Mouse (Mus musculus) heart, embryonic 12.5 days (tissue): ENCODE data around the gene Gpatch2. TPM values are rescaled to one million over a fixed set of nuclear protein-coding genes. Genes with fewer than 3 reads are reported as not detected.
A peak's percentile ranks its signal among the peaks of the same experiment; 100 is the strongest.

ENCODE experiments used
- ATAC-seq: fragments of 200-750 bp; cut with Nextera tagmentation; 2 replicates; pipeline ENCODE4 v1.8.0; 2017; ENCODE audit warnings: moderate TSS enrichment, moderate library complexity; ENCODE audit not compliant: insufficient number of reproducible peaks, low FRiP score
- H3K27ac ChIP-seq: fragments of 300-500 bp; sonication (generic); 2 replicates; pipeline ENCODE4 v1.5.1; 2016; ENCODE audit warnings: mild to moderate bottlenecking, moderate library complexity; ENCODE audit not compliant: poor library complexity, severe bottlenecking
- H3K27me3 ChIP-seq: fragments of 300-500 bp; sonication (generic); replicated peaks from 2 replicates; pipeline ENCODE4 v1.6.1; 2016; ENCODE audit warnings: mild to moderate bottlenecking, moderate library complexity
- H3K36me3 ChIP-seq: fragments of 300-500 bp; sonication (generic); 2 replicates; pipeline ENCODE4 v1.6.1; 2016; ENCODE audit warnings: mild to moderate bottlenecking, moderate library complexity
- H3K4me1 ChIP-seq: fragments of 300-500 bp; sonication (generic); replicated peaks from 2 replicates; pipeline ENCODE4 v1.6.1; 2016; ENCODE audit warnings: mild to moderate bottlenecking
- H3K4me2 ChIP-seq: fragments of 300-500 bp; sonication (generic); 2 replicates; pipeline ENCODE4 v1.6.1; 2016; ENCODE audit warnings: mild to moderate bottlenecking, moderate library complexity
- H3K4me3 ChIP-seq: fragments of 300-500 bp; sonication (generic); 2 replicates; pipeline ENCODE4 v1.5.1; 2016; ENCODE audit warnings: mild to moderate bottlenecking
- H3K9ac ChIP-seq: fragments of 300-500 bp; sonication (generic); 2 replicates; pipeline ENCODE4 v1.6.1; 2016; ENCODE audit warnings: mild to moderate bottlenecking, moderate library complexity
- H3K9me3 ChIP-seq: fragments of 300-500 bp; sonication (generic); replicated peaks from 2 replicates; pipeline ENCODE4 v1.6.1; 2016; ENCODE audit warnings: mild to moderate bottlenecking, moderate library complexity
- WGBS: fragments of 180-500 bp; shearing (Covaris S2); methylation state at CpG from one replicate; pipeline ENCODE4 v1.1.7; 2016; 5-methylcytosine and 5-hydroxymethylcytosine counted together
- polyA plus RNA-seq: library from polyadenylated mRNA; unstranded; fragments of >200 nt; fragmentation: Nextera tagmentation; extraction: Ambion mirVana; gene quantifications from 2 replicates; pipeline ENCODE4 v1.2.1, GENCODE M21; 2016

Gpatch2 gene
- polyA plus RNA-seq, 1 experiment from 2014 or later = 16.7 TPM

- Histone ChIP-seq H3K9me3 (no peaks in the 10 kb centered on the region), H3K4me1 (peaks cover 20% of the 10 kb centered on the region), H3K4me2 (no peak overlapping the region), H3K36me3 (no peaks in the 10 kb centered on the region), H3K27ac (no peak overlapping the region), H3K4me3 (no peak overlapping the region), H3K27me3 (no peaks in the 10 kb centered on the region), H3K9ac (no peak overlapping the region)
- ATAC-seq = no peak
- 91% methylated on average over 3 of the region's 3 CpGs for WGBS
Measured at GRCm38 (mm10) chr1:187286924-187287323, 71.6 kb downstream of the Gpatch2 start.

- H3K9me3 ChIP-seq = no peaks in the 10 kb centered on the region
- no peaks in the 10 kb centered on the region for H3K36me3 ChIP-seq
- H3K27ac ChIP-seq = no peak overlapping the region
- no peak overlapping the region for H3K4me3 ChIP-seq
- H3K4me2 ChIP-seq = no peak overlapping the region
- peak; percentile 33; the same call in 1 of the 2 replicates for ATAC-seq
- no peak overlapping the region for H3K9ac ChIP-seq
- no peaks in the 10 kb centered on the region for H3K27me3 ChIP-seq
- WGBS = 84% methylated on average over 7 of the region's 7 CpGs
- peaks cover 22% of the 10 kb centered on the region for H3K4me1 ChIP-seq
Measured at GRCm38 (mm10) chr1:187290186-187290585, 74.9 kb downstream of the Gpatch2 start.

- WGBS = 82% methylated on average over 10 of the region's 10 CpGs
- Histone ChIP-seq H3K27me3 (no peaks in the 10 kb centered on the region), H3K4me3 (no peak overlapping the region), H3K27ac (no peak overlapping the region), H3K9ac (no peak overlapping the region), H3K9me3 (no peaks in the 10 kb centered on the region), H3K4me1 (peaks cover 22% of the 10 kb centered on the region), H3K4me2 (no peak overlapping the region), H3K36me3 (no peaks in the 10 kb centered on the region)
- ATAC-seq = no peak
Measured at GRCm38 (mm10) chr1:187291480-187292394, 76.4 kb downstream of the Gpatch2 start.

DNA sequence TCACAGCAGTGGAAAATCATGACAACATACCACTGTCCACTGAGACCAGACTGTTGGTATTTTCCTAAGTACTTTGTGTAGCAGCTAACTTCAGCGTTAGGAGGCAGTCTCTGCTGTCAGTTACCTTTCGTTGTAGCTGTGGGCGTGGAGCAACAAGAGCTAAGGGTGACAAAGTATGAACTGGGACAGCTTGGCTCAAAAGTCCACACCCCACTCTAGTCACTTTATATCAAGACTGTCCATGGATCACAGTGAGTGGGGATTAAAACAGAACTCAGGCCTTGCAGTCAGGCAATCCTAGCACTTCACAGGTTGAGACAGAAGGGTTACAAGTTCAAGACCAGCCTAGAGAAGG lies 77.1 kb downstream of the Gpatch2 start:
- Histone ChIP-seq H3K36me3 (no peaks in the 10 kb centered on the region), H3K4me2 (no peak overlapping the region), H3K4me3 (no peak overlapping the region), H3K9me3 (no peaks in the 10 kb centered on the region), H3K27me3 (no peaks in the 10 kb centered on the region), H3K27ac (no peak overlapping the region), H3K9ac (no peak overlapping the region), H3K4me1 (peaks cover 22% of the 10 kb centered on the region)
- ATAC-seq = no peak
- WGBS = 86% methylated on average over 3 of the region's 3 CpGs

- Histone ChIP-seq H3K4me1 (peaks cover 22% of the 10 kb centered on the region), H3K4me2 (no peak overlapping the region), H3K9ac (no peak overlapping the region), H3K27ac (no peak overlapping the region), H3K9me3 (no peaks in the 10 kb centered on the region), H3K4me3 (no peak overlapping the region), H3K36me3 (no peaks in the 10 kb centered on the region), H3K27me3 (no peaks in the 10 kb centered on the region)
- ATAC-seq = no peak
- WGBS = 73% methylated on average over 3 of the region's 3 CpGs
Measured at GRCm38 (mm10) chr1:187293233-187293632, 77.9 kb downstream of the Gpatch2 start.

DNA sequence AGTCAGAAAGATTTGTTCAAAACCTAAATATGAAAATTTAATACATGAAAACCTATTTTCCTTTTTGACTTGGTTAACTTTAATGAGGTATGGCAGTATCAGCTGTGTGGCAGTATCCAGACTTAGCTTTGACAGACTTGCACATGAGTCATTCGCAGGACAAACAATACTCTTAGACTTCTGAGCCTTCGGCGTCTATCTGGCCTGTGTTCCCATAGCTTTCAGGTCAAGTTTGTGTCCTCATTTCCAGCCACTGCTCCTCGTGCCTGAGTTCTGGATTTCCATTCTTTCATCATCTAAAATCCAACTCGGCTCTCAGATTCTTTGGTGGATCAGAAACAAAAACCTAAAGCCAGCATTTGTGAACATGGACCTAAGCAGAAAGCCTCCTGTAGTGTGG lies 79.2 kb downstream of the Gpatch2 start:
- Histone ChIP-seq H3K9ac (no peak overlapping the region), H3K4me3 (no peak overlapping the region)
- 59% methylated on average over 5 of the region's 5 CpGs for WGBS

GRCm38 (mm10) chr1:187295038-187295559 lies 79.8 kb downstream of the Gpatch2 start:
- H3K27me3 ChIP-seq = no peaks in the 10 kb centered on the region
- no peaks in the 10 kb centered on the region for H3K36me3 ChIP-seq
- H3K4me2 ChIP-seq = no peak overlapping the region
- H3K9ac ChIP-seq = no peak overlapping the region
- WGBS = 89% methylated on average over 6 of the region's 6 CpGs
- ATAC-seq = no peak
- no peak overlapping the region for H3K27ac ChIP-seq
- no peaks in the 10 kb centered on the region for H3K9me3 ChIP-seq
- no peak overlapping the region for H3K4me3 ChIP-seq
- peaks cover 22% of the 10 kb centered on the region for H3K4me1 ChIP-seq

More for the DNA sequence above, 79.2 kb downstream of the Gpatch2 start:
- no peak for ATAC-seq
- Histone ChIP-seq H3K36me3 (no peaks in the 10 kb centered on the region), H3K9me3 (no peaks in the 10 kb centered on the region), H3K4me1 (peaks cover 22% of the 10 kb centered on the region), H3K27me3 (no peaks in the 10 kb centered on the region), H3K4me2 (no peak overlapping the region), H3K27ac (no peak overlapping the region)

DNA sequence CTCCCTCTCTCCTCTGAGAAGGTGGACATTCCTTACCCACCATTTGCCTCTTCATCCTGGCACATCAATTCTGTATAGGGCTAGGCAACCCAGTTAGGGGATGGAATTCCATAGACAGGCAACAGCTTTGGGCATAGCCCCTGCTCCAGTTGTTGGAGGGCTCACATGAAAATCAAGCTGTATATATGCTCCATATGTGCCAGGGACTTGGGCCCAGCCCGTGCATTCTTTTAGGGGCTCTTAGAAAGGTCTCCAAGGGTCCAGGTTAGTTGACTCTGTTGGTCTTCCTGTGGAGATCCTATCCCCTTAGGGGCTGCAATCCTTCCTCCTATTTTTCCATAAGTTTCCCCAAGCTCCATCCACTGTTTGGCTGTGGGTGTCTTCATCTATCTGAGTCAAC lies 80.4 kb downstream of the Gpatch2 start:
- Histone ChIP-seq H3K4me3 (no peak overlapping the region), H3K4me2 (no peak overlapping the region), H3K36me3 (no peaks in the 10 kb centered on the region), H3K9ac (no peak overlapping the region), H3K27me3 (no peaks in the 10 kb centered on the region), H3K27ac (no peak overlapping the region), H3K4me1 (peaks cover 22% of the 10 kb centered on the region), H3K9me3 (no peaks in the 10 kb centered on the region)
- WGBS = 72% methylated on average over 1 of the region's 1 CpGs
- no peak for ATAC-seq

GRCm38 (mm10) chr1:187299236-187299635 lies 83.9 kb downstream of the Gpatch2 start:
- 85% methylated on average over 4 of the region's 4 CpGs for WGBS
- no peak overlapping the region for H3K4me3 ChIP-seq
- H3K4me1 ChIP-seq = peaks cover 13% of the 10 kb centered on the region
- no peak overlapping the region for H3K27ac ChIP-seq
- no peaks in the 10 kb centered on the region for H3K9me3 ChIP-seq
- H3K4me2 ChIP-seq = no peak overlapping the region
- no peak for ATAC-seq
- H3K9ac ChIP-seq = no peak overlapping the region
- no peaks in the 10 kb centered on the region for H3K27me3 ChIP-seq
- H3K36me3 ChIP-seq = no peaks in the 10 kb centered on the region

DNA sequence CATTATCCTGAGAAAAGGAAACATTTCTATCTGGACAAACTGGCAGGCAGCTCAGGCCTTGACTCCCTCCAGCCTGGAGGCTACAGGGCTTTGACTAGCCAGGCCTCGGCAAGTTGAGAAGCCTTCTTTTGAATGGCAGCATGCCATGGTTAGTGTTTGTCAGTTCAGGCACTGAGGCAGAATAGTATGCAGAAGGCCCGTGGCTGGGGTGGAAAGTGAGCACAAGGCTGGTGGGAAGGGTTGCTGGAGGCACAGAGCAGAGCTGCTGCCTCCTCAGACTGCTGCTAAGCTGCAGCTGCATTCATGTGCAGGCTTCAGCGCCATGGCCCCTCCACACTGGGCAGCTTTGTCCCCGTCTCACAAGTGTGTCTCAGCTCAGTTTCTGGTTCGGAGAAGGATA lies 85.3 kb downstream of the Gpatch2 start:
- no peaks in the 10 kb centered on the region for H3K36me3 ChIP-seq
- no peak overlapping the region for H3K4me3 ChIP-seq
- WGBS = 54% methylated on average over 5 of the region's 5 CpGs
- H3K27me3 ChIP-seq = no peaks in the 10 kb centered on the region
- H3K9ac ChIP-seq = no peak overlapping the region
- peaks cover 5% of the 10 kb centered on the region for H3K4me1 ChIP-seq
- no peaks in the 10 kb centered on the region for H3K9me3 ChIP-seq
- H3K4me2 ChIP-seq = no peak overlapping the region
- no peak for ATAC-seq
- H3K27ac ChIP-seq = no peak overlapping the region

DNA sequence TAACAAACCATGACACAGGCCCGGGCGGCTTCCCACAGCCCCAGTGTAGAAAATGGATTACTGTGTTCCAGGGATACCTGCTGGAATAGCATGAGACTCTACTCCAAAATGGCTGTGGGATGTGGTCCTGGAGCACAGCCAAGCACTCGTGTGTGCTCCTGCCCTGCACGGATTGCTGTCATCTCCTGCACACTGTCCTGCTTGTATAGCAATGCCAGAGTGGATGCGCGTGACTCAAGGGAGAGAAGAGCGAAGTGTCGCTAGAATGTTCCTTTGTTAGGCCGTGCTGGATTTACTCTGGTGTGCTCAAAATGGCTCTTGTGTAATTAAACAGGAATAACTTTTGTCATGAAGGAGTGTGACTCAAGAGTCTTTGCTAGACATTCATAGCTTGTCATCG lies 87.9 kb downstream of the Gpatch2 start:
- no peaks in the 10 kb centered on the region for H3K36me3 ChIP-seq
- H3K9ac ChIP-seq = no peak overlapping the region
- no peaks in the 10 kb centered on the region for H3K9me3 ChIP-seq
- H3K27me3 ChIP-seq = no peaks in the 10 kb centered on the region
- no peak overlapping the region for H3K4me2 ChIP-seq
- peaks cover 26% of the 10 kb centered on the region for H3K4me1 ChIP-seq
- 66% methylated on average over 10 of the region's 10 CpGs for WGBS
- H3K27ac ChIP-seq = no peak overlapping the region
- ATAC-seq = no peak
- H3K4me3 ChIP-seq = no peak overlapping the region
